Mouse (Mus musculus) kidney, adult 8-10 months (tissue): Measurements from ENCODE around the gene Cacna1c.

Source experiments
- DNase-seq, 2 experiments: peaks; one replicate each; pipeline ENCODE4 v3.0.0; 2022

Cacna1c gene

DNA sequence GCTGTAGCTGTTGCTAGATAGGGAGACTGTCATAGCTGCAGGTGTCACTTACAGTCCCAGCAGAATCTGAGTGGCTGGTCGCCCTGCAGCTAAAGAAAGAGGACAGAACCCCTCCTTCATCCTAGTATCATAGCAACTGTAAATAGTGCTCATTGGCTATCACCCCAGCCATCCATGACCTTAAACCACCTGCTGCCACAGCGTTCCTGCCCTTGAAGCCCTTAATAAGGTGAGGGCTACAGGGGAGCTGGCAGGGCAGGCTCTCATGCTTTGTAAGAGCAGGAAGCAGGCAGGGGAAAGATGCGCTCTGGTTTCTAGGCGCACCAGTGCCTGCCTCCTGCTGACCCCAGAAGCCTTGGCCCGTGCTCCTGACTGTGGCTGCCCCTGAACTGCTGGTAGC lies 299.1 kb downstream of the Cacna1c start:
- DNase-seq = no peak

DNA sequence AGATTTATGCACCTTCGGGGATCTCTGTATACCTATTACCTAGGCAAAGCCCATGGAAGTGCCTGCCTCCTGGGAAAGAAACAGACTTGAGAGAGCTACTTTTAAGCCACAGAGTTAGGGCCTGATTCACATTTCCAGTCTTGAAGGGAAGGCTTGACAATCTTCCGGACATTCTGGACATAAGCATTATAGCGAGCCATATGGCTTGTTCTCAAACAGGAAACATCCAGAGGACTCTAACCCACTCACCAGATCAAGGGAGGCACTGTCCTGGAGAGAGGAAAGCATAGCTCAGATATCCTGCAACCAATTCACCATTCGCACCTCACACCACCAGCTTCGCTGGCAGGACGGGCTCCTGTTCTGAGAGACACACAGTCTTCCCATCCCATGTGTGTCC lies 302.2 kb downstream of the Cacna1c start:
- DNase-seq = no peak

DNA sequence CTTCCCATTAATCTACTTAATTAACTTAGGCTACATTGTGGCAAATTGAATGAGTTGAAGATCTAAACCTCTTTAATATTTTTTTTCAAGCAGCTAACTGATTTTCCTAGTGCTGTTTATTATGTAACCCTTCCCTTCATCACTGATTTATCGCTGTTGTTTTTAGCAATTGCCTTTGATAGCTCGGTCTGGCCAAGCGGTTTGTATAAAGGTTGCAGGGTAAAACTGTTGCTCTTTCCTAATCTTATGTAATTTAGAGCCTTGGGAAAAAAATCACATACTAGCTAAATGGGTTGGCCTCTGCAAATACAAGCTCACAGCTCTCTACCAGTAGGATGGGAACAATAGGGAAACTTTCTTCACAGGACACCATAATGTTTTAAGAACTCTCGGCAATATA lies 306.8 kb downstream of the Cacna1c start:
- DNase-seq = no peak

DNA sequence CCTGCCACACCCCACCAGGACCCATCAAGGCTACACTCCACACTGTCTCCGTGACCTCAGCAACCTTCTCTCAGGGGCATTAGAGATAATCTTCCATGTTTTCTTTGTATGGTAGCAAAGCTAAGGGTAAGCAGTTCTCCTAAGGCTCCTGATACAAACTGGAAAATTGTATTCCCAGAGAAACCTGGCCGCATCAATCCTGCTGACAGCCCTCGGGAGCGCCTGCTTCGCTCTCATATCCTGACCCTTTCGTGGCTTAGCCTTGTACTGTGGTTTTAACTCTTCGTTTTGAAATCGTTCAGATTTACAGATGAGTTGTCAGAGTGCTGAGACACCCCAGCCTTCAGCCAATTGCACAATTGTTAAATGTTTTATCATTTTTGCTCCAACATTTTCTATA lies 309.2 kb downstream of the Cacna1c start:
- DNase-seq = no peak

DNA sequence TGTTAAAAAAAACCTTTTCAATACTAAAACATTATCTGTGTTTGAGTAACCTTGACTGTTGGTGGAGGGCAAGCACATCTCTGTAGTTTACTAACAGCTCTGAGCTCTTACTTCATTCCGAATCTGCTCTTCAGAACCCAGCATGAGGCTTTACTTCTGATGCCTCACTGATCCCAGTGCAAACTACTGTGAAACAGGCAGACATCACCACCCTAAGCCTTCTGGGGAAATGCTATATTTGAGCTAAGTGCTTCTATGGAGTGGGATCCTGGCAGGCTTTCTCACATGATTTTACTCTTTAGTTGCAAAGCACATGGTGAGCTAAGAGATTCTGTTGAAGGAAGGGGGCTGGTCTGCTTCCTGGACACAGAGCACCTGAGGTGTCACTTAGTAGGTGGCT lies 311.3 kb downstream of the Cacna1c start:
- no peak for DNase-seq

DNA sequence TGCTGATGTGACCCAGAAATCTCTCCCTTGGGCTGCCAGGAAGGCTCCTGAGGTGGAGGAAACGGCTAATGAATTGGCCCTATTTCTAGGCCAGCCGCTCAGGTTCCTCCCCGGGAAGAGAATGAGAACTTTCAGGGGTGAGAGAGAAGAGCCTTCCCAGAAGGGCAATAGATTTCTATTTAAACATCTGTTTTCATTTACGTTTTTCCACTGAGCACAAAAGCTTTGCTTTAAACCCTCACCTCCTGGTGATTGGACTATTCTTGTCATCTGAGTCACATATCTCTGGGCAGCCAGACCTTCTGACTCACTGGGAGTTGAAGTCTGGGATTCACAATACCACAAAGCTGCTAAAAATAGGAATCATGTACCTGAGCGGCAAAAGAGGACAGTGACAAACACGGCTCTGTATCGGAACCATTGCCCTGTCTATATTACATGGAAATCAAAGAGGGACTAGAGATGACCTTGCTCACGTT lies 312.1 kb downstream of the Cacna1c start:
- no peak for DNase-seq

DNA sequence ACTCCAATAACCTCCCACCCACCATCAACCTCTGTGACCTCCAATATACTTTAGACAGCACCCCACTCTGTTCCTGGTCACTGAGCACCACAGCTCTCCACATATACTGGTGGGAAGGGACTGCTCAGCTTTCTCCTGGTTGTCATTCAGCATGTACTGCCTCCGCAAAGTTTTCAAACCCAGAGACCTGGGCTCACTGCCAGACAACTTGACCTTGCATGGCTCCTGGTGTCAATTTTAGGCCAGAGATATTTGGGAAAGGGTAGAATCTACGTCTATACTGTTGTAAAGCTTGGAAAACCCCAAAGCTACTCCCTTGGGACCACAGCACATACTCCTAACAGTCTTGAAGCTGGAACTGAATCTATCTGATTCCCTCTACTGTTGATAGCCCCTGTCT lies 320.0 kb downstream of the Cacna1c start:
- peak in 1 of 2 experiments; percentile 13 for DNase-seq

DNA sequence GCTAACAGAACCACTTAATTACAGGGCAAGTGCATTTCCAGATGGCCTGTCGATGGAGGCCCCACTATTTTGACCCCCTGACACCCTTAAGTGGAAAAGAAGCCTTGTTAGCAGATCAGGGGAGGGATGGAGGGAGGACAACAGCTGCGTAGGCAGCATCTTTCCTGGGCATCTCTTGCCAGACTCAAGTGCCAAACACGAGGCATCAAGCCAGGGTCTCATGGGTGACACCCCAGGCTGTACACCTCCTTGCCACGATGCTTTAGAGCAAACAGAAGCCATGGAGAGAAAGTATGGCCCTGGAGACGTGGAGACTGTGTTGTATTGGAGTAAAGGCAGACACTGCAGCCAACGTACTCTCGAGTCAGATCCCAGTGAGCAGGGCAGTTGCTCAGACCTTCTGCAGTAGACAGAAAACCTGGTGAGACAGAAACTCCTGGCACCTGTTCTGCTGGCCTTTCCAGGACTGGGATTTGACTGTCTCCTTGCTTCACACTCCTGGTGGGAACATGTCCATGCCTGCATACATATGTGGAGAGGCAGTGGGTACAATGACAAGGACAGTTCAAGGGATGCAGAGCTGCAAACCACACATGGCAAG lies 325.9 kb downstream of the Cacna1c start:
- DNase-seq = no peak

DNA sequence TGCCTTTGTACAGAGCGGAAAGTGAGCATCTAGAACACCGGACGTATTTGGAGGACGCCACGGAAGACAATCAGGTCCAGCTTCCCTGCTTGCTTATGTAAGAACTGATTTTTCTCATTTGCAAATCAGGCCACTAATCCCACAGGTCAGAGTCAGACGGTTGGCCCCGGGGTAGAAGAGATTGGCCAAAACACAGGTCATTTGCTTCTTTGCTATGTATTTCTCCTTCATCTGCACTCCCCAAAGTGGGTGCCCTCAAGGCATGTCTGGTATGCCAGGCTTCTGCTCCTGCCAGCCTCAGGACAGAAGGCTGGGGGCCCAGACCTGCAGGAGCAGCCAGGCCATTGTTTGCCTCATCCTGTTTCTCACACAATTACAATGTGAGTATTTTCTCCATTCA lies 328.8 kb downstream of the Cacna1c start:
- DNase-seq = no peak

DNA sequence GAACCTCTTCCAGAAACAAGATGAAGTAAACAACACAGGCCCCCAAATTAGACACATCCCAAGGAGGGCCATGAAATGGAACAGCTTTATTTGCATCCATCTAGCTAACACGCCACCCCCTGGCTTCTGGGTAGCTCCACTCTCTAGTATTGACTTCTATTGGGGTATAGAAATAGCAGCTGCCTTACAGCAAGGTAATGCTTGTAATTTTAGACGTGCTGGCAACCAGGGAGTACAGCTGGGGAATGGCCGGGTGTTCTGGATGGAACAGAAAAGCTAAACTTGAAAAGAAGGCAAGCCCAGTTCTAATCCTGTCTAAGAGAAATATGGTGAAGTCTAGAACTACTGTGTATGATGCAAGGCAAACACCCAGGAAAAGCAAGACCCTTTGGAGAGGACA lies 329.3 kb downstream of the Cacna1c start:
- no peak for DNase-seq

DNA sequence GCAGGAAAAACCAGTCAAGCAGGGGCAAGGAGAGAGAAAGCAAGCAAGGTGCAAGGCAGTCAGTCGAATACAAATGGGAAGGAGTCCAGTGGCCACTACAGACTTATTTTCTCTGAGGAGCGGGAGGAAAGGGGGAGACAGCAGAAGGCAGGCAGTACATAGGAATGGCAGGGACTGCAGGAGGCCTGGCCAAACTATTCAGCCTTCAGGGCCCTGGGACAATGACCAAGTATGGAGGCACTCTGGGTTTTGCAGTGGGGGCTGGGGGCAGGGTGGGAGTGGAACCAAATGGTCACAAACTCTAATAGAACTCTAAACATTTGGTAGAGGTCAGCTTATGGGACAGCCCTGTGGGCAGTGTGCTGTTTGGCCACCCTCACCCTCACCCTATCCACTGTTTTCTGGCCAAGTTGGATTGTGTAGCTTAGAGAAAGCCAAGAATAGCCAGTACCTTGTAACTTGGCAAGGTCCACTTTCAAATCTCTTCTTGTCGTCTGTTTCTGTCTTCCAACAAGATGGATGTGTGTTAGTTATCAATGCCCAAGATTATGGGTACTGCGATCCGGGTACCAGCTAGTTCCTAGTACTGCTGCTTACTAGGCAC lies 330.3 kb downstream of the Cacna1c start:
- DNase-seq = no peak

DNA sequence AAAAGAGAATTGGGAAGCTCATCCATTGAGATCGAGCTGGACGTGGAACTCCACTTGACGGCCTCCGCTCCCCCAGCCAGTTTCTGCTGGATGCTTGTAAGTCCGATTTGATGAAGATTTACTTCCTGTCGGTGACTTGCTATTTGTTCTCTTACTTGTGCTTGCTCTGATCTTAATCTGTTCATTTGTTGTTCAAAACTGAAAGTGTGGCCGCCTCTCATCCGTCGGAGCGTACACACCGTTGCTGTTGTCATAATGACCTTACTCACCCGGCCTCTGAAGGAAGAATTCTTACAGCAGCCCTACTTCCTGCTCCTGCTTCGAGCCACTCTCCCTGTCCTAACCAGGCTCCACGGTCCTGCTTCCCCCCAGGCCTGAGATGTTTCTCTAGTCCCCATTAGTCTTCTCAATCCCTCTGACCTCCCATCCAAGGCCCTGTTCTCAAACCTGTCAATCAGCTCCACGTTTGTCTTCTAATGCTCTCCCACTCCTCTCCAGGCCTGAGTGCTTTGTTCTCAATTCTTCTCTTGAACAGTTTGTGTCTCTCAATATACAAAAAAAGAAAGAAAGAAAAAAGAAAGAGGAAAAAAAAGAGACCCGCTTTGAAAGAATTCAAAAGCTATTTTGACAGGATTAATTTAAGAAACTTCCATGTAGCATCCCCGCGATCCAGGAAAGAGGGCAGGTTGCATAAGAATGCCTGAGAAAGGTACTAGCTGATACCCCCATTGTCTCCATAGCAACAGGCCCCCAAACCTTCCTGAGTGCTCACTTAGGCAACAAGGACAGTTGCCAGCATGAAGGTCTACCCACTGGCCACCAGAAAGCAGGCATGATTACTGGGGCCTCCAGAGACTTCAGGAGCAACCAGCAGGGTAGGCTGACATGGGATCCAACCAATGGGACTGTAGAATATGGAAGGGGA lies 331.3 kb downstream of the Cacna1c start:
- no peak for DNase-seq

DNA sequence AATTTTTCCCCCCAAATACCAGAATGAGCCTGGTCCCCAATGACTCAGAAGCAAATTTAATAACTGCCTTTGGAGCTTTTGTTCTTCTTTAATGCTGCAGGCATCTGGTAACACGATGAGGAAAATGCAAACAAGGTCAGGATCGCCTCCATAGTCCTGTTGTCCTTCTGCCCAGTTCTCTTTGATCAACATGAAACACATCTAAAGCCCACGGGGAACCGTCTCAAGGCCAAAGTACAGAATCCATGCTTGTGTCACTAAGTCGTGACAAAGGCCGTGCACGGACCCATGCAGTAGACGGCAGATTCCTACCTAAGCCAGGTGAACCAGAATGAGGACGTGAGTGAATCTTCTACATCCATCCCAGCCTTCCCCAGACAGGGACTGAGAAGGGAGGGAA lies 333.5 kb downstream of the Cacna1c start:
- no peak for DNase-seq

DNA sequence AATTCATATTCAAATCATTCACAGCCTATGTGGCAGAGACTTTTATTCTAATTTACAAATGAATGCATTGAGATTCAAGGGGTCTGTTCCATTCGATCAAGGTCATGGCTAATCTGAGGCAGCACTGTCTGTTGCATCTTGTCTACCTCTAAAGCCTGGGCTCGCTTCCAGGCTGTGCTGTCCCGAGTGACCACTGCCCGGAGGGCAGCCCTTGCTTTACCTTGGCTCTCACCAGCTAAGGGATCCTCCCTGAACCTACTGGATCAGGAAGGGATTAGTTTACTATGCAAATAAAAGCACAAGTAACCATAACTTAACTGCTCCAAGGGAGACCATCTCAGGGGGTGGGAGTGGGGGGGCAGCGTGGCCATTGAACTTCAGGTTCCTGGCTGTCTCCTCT lies 334.1 kb downstream of the Cacna1c start:
- no peak for DNase-seq

DNA sequence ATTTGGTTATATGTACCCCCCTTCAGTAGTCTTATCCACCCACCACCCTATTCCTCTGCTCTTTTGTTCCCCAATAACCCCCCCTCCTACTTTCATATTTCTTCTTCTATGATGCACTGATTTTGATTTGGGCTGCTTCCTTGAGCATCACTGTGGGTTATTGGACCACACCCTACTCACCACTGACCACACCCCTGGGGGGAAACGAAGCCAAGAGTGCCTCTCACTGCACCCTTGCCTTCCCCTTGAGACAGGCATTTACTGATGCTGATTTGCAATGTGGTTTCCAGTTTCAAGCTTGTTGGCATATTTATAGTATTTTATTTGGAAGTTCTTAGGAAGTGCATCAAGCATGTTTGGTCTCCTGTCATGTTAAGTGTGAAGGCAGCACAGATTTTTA lies 337.8 kb downstream of the Cacna1c start:
- DNase-seq = no peak

DNA sequence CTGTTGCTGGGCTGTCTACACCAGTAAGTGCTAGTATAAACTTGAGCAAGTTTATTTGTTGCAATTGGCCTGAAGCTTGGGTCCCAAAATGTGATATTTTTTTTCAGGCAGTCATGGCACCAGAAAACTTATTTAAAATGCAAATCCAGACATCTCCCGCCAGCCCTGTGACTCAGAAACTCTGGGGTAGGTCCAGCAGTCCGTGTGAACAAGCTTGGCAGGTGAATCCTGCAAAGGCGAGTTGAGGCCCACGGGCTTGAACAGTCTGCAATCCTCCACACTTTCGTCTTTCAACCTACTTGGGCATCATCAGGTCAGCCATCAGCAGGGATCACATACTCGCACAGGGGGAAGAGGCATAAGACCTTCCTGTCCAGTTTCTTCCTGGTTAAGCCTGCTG lies 344.1 kb downstream of the Cacna1c start:
- DNase-seq = no peak

DNA sequence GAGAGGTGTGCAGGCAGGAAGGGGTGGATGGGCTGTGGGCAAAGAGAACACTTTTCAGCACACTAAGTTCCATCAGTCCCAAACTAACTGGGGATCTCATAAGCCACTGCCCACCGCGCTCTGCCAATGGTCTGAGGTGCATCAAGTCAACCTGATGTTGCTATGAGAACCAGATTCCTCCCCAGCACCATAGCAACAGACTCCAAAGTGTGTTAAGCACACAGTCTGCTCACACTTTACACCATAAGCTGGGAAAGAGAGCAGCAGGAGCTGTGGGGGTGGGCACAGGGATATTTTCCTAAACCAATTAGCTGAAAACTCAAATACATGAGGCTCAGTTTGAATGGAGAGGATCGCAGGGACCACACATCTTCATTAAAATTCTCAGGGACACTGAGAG lies 345.1 kb downstream of the Cacna1c start:
- DNase-seq = no peak

DNA sequence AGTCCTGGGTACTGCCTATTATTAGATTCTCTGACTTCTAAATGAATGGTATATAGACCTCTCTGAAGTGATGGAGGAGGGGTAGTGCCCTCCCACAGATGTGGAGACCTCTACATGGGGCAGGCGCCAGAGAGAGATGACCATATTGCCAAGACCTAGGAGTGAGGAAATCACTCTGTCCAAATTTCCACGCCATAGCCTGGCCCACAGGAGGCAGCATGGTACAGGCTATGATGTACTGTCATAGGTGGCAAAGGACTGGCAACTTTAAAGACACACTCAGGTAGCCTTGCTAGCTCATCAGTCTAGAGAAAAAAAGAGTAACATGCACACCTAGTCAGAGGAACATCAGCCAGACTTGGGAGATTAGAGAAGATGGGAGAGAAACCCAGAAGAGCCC lies 347.6 kb downstream of the Cacna1c start:
- no peak for DNase-seq

DNA sequence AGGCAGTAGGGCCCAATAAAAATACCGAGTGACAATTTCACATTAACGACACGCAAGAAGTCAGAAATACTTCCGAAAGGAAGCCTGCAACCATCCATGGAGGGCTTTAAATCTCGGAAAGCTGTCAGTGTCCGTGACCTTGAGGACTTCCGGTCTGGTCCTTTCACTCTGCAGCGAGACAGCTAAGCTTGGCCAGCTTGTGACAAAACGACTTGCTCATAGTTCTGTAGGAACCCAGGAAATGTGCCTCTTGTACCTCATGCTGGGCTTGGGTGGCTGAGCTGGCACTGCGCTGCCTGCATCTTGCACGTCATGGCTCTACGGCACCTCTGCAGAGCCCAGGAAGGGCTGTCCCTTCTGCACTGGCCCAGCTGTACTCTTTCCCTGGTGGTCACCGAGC lies 348.5 kb downstream of the Cacna1c start:
- DNase-seq = peak; percentile 19 to 37

DNA sequence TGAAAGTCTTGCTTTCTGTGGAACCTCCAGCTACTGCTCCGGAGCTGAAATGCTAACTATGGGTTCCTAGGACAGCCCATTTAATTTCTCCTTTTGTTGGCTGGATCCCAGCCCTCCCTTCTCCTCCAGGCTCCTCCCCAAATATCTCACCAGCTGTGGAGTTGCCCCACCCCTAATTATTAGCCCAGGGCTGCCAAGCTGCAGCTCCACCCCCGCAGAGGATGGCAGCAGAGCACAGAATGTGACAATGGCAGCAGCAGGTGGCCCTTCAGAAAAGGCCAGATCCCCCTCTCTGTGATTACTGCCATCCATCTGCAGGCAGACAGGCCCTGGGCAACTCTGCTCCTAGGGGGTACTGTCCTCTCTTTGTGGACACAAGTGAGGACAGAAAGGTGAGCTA lies 350.4 kb downstream of the Cacna1c start:
- DNase-seq = no peak

DNA sequence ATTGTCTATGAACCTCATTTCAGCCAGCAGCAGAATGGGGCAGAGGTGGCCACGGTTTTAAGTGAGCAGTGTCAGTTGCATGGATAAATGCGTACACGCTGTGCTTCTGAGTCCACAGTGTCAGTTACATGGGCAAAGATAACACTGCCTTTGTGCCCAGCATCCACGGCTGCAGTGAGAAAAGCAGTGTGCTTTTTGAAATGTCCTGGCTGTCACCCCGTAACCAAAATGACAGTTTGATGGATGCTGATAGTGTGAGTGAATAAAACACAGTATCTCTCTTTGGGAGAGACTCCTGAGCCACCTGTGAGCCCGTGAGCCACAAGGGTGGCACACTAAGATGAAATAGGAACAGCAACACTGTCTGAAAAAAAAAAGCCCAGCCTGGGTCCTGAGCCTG lies 351.0 kb downstream of the Cacna1c start:
- DNase-seq = no peak

DNA sequence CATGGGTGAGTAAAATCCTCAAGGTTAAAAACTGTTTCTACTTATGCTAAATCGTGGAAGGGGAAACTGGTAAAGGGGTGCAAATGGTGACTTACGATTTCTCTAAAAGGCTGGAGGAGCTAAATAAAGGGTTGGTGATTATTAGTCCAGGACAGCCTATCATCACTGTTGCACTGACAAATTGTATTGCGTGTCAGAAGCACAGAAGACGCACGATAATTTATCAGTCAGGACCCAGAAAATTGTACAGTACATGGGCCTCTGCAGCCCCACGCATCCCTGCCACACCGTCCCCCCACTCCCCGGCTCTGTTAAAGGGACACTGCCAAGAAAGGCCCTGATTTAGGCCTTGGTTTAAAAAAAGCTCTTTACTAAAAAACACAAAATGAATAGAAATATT lies 352.7 kb downstream of the Cacna1c start:
- DNase-seq = no peak

DNA sequence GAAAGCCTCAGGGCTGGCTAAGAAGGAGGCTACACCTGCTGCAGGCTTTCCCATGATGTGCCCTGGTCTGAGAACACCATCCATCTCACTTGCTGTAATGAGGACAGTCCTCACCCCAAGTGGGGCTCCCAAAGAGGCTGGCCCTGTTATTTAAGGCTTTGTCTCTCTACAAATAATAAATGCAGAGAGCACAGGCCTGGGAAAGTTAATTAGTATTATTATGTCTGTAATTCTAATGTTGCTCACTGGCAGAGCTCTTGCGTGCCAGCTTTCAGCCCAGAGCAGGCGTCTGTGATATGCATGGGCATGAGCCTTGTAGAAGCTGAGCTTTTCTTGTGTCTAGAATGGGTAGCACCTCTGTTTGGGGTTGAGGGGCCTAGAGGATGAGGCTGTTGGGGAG lies 354.3 kb downstream of the Cacna1c start:
- no peak for DNase-seq
